Mouse (Mus musculus): Measurements from ENCODE around the gene Grrp1. TPM values are rescaled to one million over a fixed set of nuclear protein-coding genes. Genes with fewer than 3 reads are reported as not detected.
A peak's percentile ranks its signal among the peaks of the same experiment; 100 is the strongest.

Grrp1 gene
- polyA plus RNA-seq, 1 experiment from 2014 or later: 10.2 TPM

GRCm38 (mm10) chr4:134250930-134251240, 3.0 kb downstream of the Grrp1 start:
- peak overlapping the region; percentile 57; the same call in 1 of the 2 replicates for H3K9ac ChIP-seq
- no peak for ATAC-seq (ENCODE audit: low FRiP score, low read depth)

DNA sequence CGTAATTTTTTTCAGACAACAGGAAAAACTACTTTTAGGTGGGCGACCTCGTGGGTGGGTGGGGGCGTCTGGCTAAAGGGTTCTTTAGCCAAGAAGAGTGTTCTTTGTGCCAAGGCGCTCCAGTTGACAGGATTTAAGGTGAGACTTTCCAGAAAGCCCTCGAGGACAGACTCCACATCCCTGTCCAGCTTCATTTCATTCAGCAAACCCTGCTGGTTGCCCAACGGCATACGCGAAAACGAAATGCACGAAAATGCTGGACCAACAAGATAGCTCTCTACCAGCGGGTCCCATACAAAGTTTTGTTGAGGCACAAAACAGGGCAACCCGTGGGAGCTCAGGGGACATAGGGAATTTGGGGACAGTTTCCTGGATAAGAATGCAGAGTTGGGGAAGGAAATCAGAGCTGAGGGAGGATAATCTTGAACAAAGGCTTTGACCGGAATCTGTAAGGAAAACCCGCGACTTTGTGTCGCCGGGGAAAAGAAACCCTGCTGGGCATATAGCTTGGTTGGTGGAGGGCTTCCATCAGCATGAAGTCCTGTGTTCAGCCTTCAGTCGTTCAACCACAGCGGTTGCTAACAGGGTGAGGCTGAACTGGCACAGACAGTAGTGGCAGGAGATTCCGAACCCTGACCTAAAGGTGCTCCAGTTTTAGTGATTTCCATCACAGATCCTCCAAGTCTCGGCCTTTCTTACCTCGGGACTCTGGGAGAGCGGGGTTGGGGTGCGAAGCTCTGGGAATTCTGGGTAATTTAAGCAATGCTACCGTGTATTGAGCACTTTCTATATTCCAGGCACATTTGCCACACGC, 3.6 kb downstream of the Grrp1 start:
- Histone ChIP-seq H3K27me3 (replicated peaks) (peaks cover 78% of the 10 kb centered on the region), H3K4me3 (peak overlapping the region; percentile 44), H3K4me1 (peaks cover 66% of the 10 kb centered on the region), H3K9me3 (no peaks in the 10 kb centered on the region), H3K9ac (peak overlapping the region; percentile 57; the same call in 1 of the 2 replicates), H3K36me3 (no peaks in the 10 kb centered on the region), H3K4me2 (replicated peaks) (peak overlapping the region; percentile 84), H3K27ac (no peak overlapping the region)
- 6% methylated on average over 27 of the region's 27 CpGs for WGBS
- ATAC-seq (ENCODE audit: low FRiP score, low read depth): no peak

More at GRCm38 (mm10) chr4:134250930-134251240, 3.0 kb downstream of the Grrp1 start:
- H3K4me3 ChIP-seq: peak overlapping the region; percentile 44
- no peaks in the 10 kb centered on the region for H3K36me3 ChIP-seq
- 8% methylated on average over 10 of the region's 10 CpGs for WGBS
- H3K4me1 ChIP-seq: peaks cover 63% of the 10 kb centered on the region
- peak overlapping the region; percentile 84 for H3K4me2 ChIP-seq (replicated peaks)
- H3K9me3 ChIP-seq: no peaks in the 10 kb centered on the region
- no peak overlapping the region for H3K27ac ChIP-seq
- H3K27me3 ChIP-seq (replicated peaks): peaks cover 82% of the 10 kb centered on the region

DNA sequence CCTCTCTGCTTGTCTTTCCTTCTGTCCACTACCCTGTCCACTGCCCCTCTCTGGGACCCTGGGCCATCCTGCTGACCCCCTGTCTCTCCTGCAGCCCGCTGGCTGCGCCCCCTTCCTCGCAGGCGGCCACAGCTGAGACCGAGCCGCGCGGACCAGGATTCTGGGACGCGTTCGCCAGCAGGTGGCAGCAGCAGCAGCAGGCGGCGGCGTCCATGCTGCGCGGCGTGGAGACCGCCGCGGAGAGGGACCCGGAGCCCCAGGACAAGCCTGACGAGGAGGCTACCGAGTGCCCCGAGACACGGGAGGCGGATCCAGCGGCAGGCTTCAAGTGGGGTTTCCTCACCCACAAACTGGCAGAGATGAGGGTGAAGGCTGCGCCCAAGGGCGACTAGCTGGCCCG, 4.3 kb downstream of the Grrp1 start:
- Histone ChIP-seq H3K4me2 (replicated peaks) (peak overlapping the region; percentile 84), H3K9me3 (no peaks in the 10 kb centered on the region), H3K27me3 (replicated peaks) (peaks cover 75% of the 10 kb centered on the region), H3K4me3 (peak overlapping the region; percentile 36), H3K9ac (peak overlapping the region; percentile 44; the same call in 1 of the 2 replicates), H3K36me3 (no peaks in the 10 kb centered on the region), H3K27ac (no peak overlapping the region), H3K4me1 (peaks cover 65% of the 10 kb centered on the region)
- ATAC-seq (ENCODE audit: low FRiP score, low read depth): peak; percentile 38; the same call in 1 of the 2 replicates
- WGBS: under 1% methylated on average over 30 of the region's 30 CpGs

GRCm38 (mm10) chr4:134246719-134247258, 7.1 kb downstream of the Grrp1 start, which contains the start of gene Gm30191:
Gene Gm30191 (plus strand): TSS chr4:134246935.
- no peak for ATAC-seq (ENCODE audit: low FRiP score, low read depth)
- Histone ChIP-seq H3K4me1 (peaks cover 47% of the 10 kb centered on the region), H3K9me3 (no peaks in the 10 kb centered on the region), H3K27ac (no peak within 1 kb of the TSS), H3K27me3 (replicated peaks) (peaks cover 48% of the 10 kb centered on the region), H3K4me3 (peak within 1 kb of the TSS; percentile 81), H3K4me2 (replicated peaks) (peak within 1 kb of the TSS; percentile 98), H3K36me3 (no peaks in the 10 kb centered on the region), H3K9ac (0 out of 2 replicates have a peak within 1 kb of the TSS, but pooled peaks have one; percentile 84)
- 74% methylated on average over 7 of the region's 7 CpGs for WGBS

- 29% methylated on average over 4 of the region's 4 CpGs for WGBS
- no peaks in the 10 kb centered on the region for H3K9me3 ChIP-seq
- H3K4me2 ChIP-seq (replicated peaks): peak overlapping the region; percentile 98
- peaks cover 42% of the 10 kb centered on the region for H3K4me1 ChIP-seq
- ATAC-seq (ENCODE audit: low FRiP score, low read depth): no peak
- H3K9ac ChIP-seq: no peak overlapping the region
- H3K27me3 ChIP-seq (replicated peaks): peaks cover 42% of the 10 kb centered on the region
- no peaks in the 10 kb centered on the region for H3K36me3 ChIP-seq
- H3K27ac ChIP-seq: no peak overlapping the region
- no peak overlapping the region for H3K4me3 ChIP-seq
Observed at GRCm38 (mm10) chr4:134246256-134246655, 7.7 kb downstream of the Grrp1 start.

DNA sequence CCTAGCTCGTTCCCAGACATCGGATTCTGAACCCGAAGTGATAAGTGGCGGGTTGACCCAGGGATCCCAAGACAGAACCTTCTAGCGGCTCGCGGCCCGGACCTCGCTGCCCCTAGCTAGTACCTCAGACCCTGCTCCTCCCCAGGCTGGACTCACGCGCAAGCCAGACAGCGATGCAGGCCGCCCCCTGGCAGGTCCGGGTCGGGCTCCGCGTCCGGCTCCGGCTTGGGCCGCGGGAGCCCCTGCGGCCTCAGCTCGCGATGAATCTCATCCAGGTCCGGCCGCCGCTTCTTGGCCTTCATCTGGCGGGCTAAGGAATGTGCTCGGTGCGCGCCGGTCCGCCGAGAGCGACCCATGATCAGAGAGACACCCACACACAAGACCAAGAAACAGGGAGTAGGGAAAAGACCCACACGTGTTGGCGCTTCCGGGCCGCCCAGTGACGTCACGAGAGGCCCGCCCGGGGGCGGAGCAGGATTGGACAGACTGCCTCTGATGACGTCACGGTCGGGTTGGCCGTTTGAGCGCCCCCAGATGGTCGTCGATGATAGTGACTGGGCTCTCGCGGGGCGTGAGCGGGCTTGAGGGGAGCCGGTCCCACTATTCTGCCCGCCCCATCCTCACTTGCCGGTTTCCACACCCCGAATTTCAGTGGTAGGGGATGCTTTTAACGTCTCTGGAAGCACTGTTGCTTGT, 8.6 kb downstream of the Grrp1 start, which contains the start of gene Zfp593:
Gene Zfp593 (minus strand): TSS at position 445 of the 696 bp plus-strand sequence.
- H3K4me3 ChIP-seq: peak within 1 kb of the TSS; percentile 81
- WGBS: under 1% methylated on average over 60 of the region's 60 CpGs
- peak within 1 kb of the TSS; percentile 84 for H3K9ac ChIP-seq
- no peaks in the 10 kb centered on the region for H3K9me3 ChIP-seq
- no peaks in the 10 kb centered on the region for H3K36me3 ChIP-seq
- 0 out of 2 replicates have a peak within 1 kb of the TSS, but pooled peaks have one; percentile 26 for H3K27ac ChIP-seq
- peak within 1 kb of the TSS; percentile 98 for H3K4me2 ChIP-seq (replicated peaks)
- peaks cover 33% of the 10 kb centered on the region for H3K27me3 ChIP-seq (replicated peaks)
- peaks cover 32% of the 10 kb centered on the region for H3K4me1 ChIP-seq
- ATAC-seq (ENCODE audit: low FRiP score, low read depth): peak; percentile 71

- H3K4me2 ChIP-seq (replicated peaks): peak within 1 kb of the TSS; percentile 98
- H3K9ac ChIP-seq: peak within 1 kb of the TSS; percentile 84; the same call in 1 of the 2 replicates
- H3K36me3 ChIP-seq: no peaks in the 10 kb centered on the region
- ATAC-seq (ENCODE audit: low FRiP score, low read depth): no peak
- H3K27me3 ChIP-seq (replicated peaks): peaks cover 21% of the 10 kb centered on the region
- H3K4me3 ChIP-seq: no peak within 1 kb of the TSS; the same call in 1 of the 2 replicates
- H3K9me3 ChIP-seq: no peaks in the 10 kb centered on the region
- H3K27ac ChIP-seq: no peak within 1 kb of the TSS
- H3K4me1 ChIP-seq: peaks cover 24% of the 10 kb centered on the region
- 93% methylated on average over 17 of the region's 17 CpGs for WGBS
Observed at GRCm38 (mm10) chr4:134243516-134244250, 10.2 kb downstream of the Grrp1 start, which contains the start of gene E130218I03Rik. Gene E130218I03Rik (plus strand): TSS chr4:134243662.

DNA sequence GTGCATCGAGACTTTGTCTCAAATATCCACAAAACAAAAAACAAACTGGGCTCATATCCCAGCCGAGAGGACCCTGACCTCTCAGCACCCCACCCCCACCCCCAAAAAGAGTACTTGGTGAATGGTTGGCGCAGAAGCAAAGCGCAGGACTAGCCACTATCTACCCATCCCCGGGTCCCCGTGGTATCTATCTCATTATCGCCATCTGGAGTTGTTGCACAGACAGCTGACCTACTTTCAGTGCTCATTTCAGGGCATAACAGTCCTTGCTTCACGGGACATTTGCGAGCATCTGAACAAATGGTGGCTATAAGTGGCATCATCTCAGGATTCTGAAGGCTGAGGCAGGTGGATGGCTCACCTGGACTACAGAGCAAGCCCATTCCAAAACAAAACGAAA, 15.2 kb downstream of the Grrp1 start:
- no peak for ATAC-seq (ENCODE audit: low FRiP score, low read depth)
- WGBS: 15% methylated on average over 10 of the region's 10 CpGs
- Histone ChIP-seq H3K36me3 (no peaks in the 10 kb centered on the region), H3K9me3 (no peaks in the 10 kb centered on the region), H3K4me3 (no peak overlapping the region), H3K4me2 (replicated peaks) (no peak overlapping the region), H3K27me3 (replicated peaks) (peaks cover 25% of the 10 kb centered on the region), H3K9ac (no peak overlapping the region), H3K27ac (no peak overlapping the region), H3K4me1 (no peaks in the 10 kb centered on the region)

DNA sequence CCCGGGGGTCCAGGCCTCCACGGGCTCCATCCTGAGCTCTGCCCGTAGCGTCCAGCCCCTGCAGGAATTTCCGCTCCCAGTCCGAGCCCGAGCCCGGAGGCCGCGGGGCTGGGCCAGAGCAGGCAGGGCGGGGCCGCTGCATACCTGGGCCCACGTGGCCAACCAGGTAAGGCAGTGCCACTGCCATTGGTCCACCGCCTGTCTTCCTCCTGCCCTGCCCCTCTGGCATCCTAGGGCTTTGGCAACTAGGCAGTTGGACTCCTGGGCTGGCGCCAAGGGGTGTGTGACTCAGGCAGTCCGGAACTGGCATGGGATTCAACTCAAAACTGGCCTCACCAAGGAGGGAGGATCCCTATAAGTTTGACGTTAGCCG, 15.6 kb downstream of the Grrp1 start, which contains the start of gene Cnksr1:
Gene Cnksr1 (minus strand): TSS at position 121 of the 373 bp plus-strand sequence.
- Histone ChIP-seq H3K9me3 (no peaks in the 10 kb centered on the region), H3K4me1 (no peaks in the 10 kb centered on the region), H3K4me3 (no peak within 1 kb of the TSS), H3K9ac (no peak within 1 kb of the TSS), H3K36me3 (no peaks in the 10 kb centered on the region), H3K4me2 (replicated peaks) (peak within 1 kb of the TSS; percentile 16; the same call in 1 of the 2 replicates), H3K27ac (no peak within 1 kb of the TSS), H3K27me3 (replicated peaks) (peaks cover 25% of the 10 kb centered on the region)
- WGBS: 1% methylated on average over 18 of the region's 18 CpGs
- no peak for ATAC-seq (ENCODE audit: low FRiP score, low read depth)

- Histone ChIP-seq H3K4me2 (replicated peaks) (peak overlapping the region; percentile 16; the same call in 1 of the 2 replicates), H3K27me3 (replicated peaks) (peaks cover 25% of the 10 kb centered on the region), H3K9ac (no peak overlapping the region), H3K9me3 (no peaks in the 10 kb centered on the region), H3K27ac (no peak overlapping the region), H3K4me3 (no peak overlapping the region), H3K4me1 (no peaks in the 10 kb centered on the region), H3K36me3 (no peaks in the 10 kb centered on the region)
- WGBS: 30% methylated on average over 19 of the region's 19 CpGs
- ATAC-seq (ENCODE audit: low FRiP score, low read depth): no peak
Observed at GRCm38 (mm10) chr4:134237582-134238278, 16.2 kb downstream of the Grrp1 start.

- Histone ChIP-seq H3K27me3 (replicated peaks) (peaks cover 25% of the 10 kb centered on the region), H3K27ac (no peak overlapping the region), H3K9ac (no peak overlapping the region), H3K36me3 (no peaks in the 10 kb centered on the region), H3K4me2 (replicated peaks) (no peak overlapping the region), H3K4me1 (no peaks in the 10 kb centered on the region), H3K4me3 (no peak overlapping the region), H3K9me3 (no peaks in the 10 kb centered on the region)
- 87% methylated on average over 5 of the region's 5 CpGs for WGBS
- no peak for ATAC-seq (ENCODE audit: low FRiP score, low read depth)
Observed at GRCm38 (mm10) chr4:134234876-134235275, 19.0 kb downstream of the Grrp1 start.
